Mouse (Mus musculus) lung, postnatal 0 days (tissue): ENCODE results near the gene Slc6a12. TPM values are rescaled to one million over a fixed set of nuclear protein-coding genes. Genes with fewer than 3 reads are reported as not detected.
A peak's percentile ranks its signal among the peaks of the same experiment; 100 is the strongest.

Source experiments
- ATAC-seq: fragments of 200-750 bp; cut with Nextera tagmentation; 2 replicates; pipeline ENCODE4 v1.8.0; 2017; ENCODE audit warnings: moderate library complexity
- DNase-seq: peaks from one replicate; pipeline ENCODE4 v3.0.0-alpha.2; 2016; ENCODE audit warnings: low spot score
- H3K27ac ChIP-seq: fragments of 300-500 bp; sonication (generic); 2 replicates; pipeline ENCODE4 v1.5.1; 2014; ENCODE audit warnings: antibody characterized with exemption, mild to moderate bottlenecking, low read length, mixed read lengths
- H3K27me3 ChIP-seq: fragments of 300-500 bp; sonication (generic); replicated peaks from 2 replicates; pipeline ENCODE4 v1.6.1; 2014; ENCODE audit warnings: low read length, mixed read lengths; ENCODE audit not compliant: insufficient read depth
- H3K36me3 ChIP-seq: fragments of 300-500 bp; sonication (generic); 2 replicates; pipeline ENCODE4 v1.6.1; 2014; ENCODE audit warnings: low read length, mixed read lengths; ENCODE audit not compliant: insufficient read depth
- H3K4me1 ChIP-seq: fragments of 300-500 bp; sonication (generic); 2 replicates; pipeline ENCODE4 v1.6.1; 2014; ENCODE audit warnings: antibody characterized with exemption, low read depth, low read length, mixed read lengths; ENCODE audit not compliant: insufficient read depth
- H3K4me2 ChIP-seq: fragments of 300-500 bp; sonication (generic); replicated peaks from 2 replicates; pipeline ENCODE4 v1.6.1; 2014; ENCODE audit warnings: low read depth, mild to moderate bottlenecking, low read length, moderate library complexity, mixed read lengths
- H3K4me3 ChIP-seq: fragments of 300-500 bp; sonication (generic); 2 replicates; pipeline ENCODE4 v1.5.1; 2014; ENCODE audit warnings: low read depth, low read length
- H3K9ac ChIP-seq: fragments of 300-500 bp; sonication (generic); replicated peaks from 2 replicates; pipeline ENCODE4 v1.6.1; 2014; ENCODE audit warnings: low read depth, mild to moderate bottlenecking
- H3K9me3 ChIP-seq: fragments of 300-500 bp; sonication (generic); 2 replicates; pipeline ENCODE4 v1.6.1; 2016; ENCODE audit warnings: low read length, mixed read lengths
- CTCF ChIP-seq: IDR thresholded peaks from 2 replicates; pipeline ENCODE4 v1.5.1; 2016; ENCODE audit warnings: antibody characterized with exemption, mild to moderate bottlenecking
- EP300 ChIP-seq: IDR thresholded peaks from 2 replicates; pipeline ENCODE4 v1.6.1; 2016; ENCODE audit warnings: antibody characterized with exemption, mild to moderate bottlenecking, control low read depth
- WGBS: fragments of 180-500 bp; shearing (Covaris S2); extraction: QIAGEN DNeasy Blood & Tissue Kit; methylation state at CpG from one replicate; pipeline ENCODE4 v1.1.7; 2014; 5-methylcytosine and 5-hydroxymethylcytosine counted together
- polyA plus RNA-seq: library from polyadenylated mRNA; unstranded; fragments of >200 nt; fragmentation: Nextera tagmentation; extraction: Ambion mirVana; gene quantifications from 2 replicates; pipeline ENCODE4 v1.2.1, GENCODE M21; 2015

The Slc6a12 gene
- not detected in 2 replicates for polyA plus RNA-seq

GRCm38 (mm10) chr6:121343026-121343770 lies at the start of gene Slc6a12:
TSS of gene Slc6a12 (plus strand) at chr6:121343076.
- ATAC-seq (0 out of 2 replicates have a peak, but pooled peaks have one; percentile 4), DNase-seq (no peak)
- Histone ChIP-seq H3K9ac (no peak within 1 kb of the TSS), H3K4me3 (no peak within 1 kb of the TSS), H3K36me3 (no peaks in the 10 kb centered on the region), H3K27me3 (no peaks in the 10 kb centered on the region), H3K27ac (no peak within 1 kb of the TSS), H3K4me2 (no peak within 1 kb of the TSS), H3K9me3 (no peaks in the 10 kb centered on the region), H3K4me1 (no peaks in the 10 kb centered on the region)
- no peak for TF ChIP-seq EP300
- no peak for TF ChIP-seq CTCF
- WGBS = 64% methylated on average over 15 of the region's 15 CpGs

GRCm38 (mm10) chr6:121299317-121299716 lies 43.6 kb upstream of the Slc6a12 start:
- H3K27ac ChIP-seq = no peak overlapping the region
- H3K27me3 ChIP-seq = no peaks in the 10 kb centered on the region
- DNase-seq (no peak), ATAC-seq (no peak)
- no peaks in the 10 kb centered on the region for H3K4me1 ChIP-seq
- H3K9me3 ChIP-seq = no peaks in the 10 kb centered on the region
- no peak overlapping the region for H3K9ac ChIP-seq
- no peak for TF ChIP-seq EP300
- TF ChIP-seq CTCF = no peak
- no peaks in the 10 kb centered on the region for H3K36me3 ChIP-seq
- no peak overlapping the region for H3K4me2 ChIP-seq
- WGBS = 38% methylated on average over 7 of the region's 7 CpGs
- H3K4me3 ChIP-seq = no peak overlapping the region

GRCm38 (mm10) chr6:121299954-121300353 lies 42.9 kb upstream of the Slc6a12 start, which contains the start of gene Slc6a13:
TSS of gene Slc6a13 (plus strand) at chr6:121300227.
- Histone ChIP-seq H3K27ac (no peak within 1 kb of the TSS), H3K9me3 (no peaks in the 10 kb centered on the region), H3K36me3 (no peaks in the 10 kb centered on the region), H3K27me3 (no peaks in the 10 kb centered on the region), H3K4me1 (no peaks in the 10 kb centered on the region), H3K4me3 (no peak within 1 kb of the TSS), H3K9ac (no peak within 1 kb of the TSS), H3K4me2 (no peak within 1 kb of the TSS; the same call in 1 of the 2 replicates)
- ATAC-seq (peak; percentile 28; the same call in 1 of the 2 replicates), DNase-seq (peak; percentile 10)
- no peak for TF ChIP-seq CTCF
- no peak for TF ChIP-seq EP300
- 4% methylated on average over 11 of the region's 11 CpGs for WGBS

- Histone ChIP-seq H3K27me3 (no peaks in the 10 kb centered on the region), H3K9me3 (no peaks in the 10 kb centered on the region), H3K4me1 (no peaks in the 10 kb centered on the region), H3K4me2 (no peak overlapping the region; the same call in 1 of the 2 replicates), H3K4me3 (no peak overlapping the region), H3K27ac (no peak overlapping the region), H3K9ac (no peak overlapping the region), H3K36me3 (no peaks in the 10 kb centered on the region)
- DNase-seq (no peak), ATAC-seq (no peak)
- TF ChIP-seq EP300 = no peak
- WGBS = 38% methylated on average over 9 of the region's 9 CpGs
Measured at GRCm38 (mm10) chr6:121300504-121300903, 42.4 kb upstream of the Slc6a12 start.

GRCm38 (mm10) chr6:121303466-121304220 lies 39.2 kb upstream of the Slc6a12 start:
- Histone ChIP-seq H3K36me3 (no peaks in the 10 kb centered on the region), H3K9ac (no peak overlapping the region), H3K27ac (no peak overlapping the region), H3K4me1 (no peaks in the 10 kb centered on the region), H3K4me3 (no peak overlapping the region), H3K4me2 (no peak overlapping the region), H3K9me3 (no peaks in the 10 kb centered on the region), H3K27me3 (no peaks in the 10 kb centered on the region)
- DNase-seq (no peak), ATAC-seq (no peak)
- no peak for TF ChIP-seq EP300
- no peak for TF ChIP-seq CTCF
- WGBS = 56% methylated on average over 10 of the region's 10 CpGs

GRCm38 (mm10) chr6:121304630-121305029 lies 38.2 kb upstream of the Slc6a12 start:
- no peaks in the 10 kb centered on the region for H3K4me1 ChIP-seq
- H3K36me3 ChIP-seq = no peaks in the 10 kb centered on the region
- H3K4me2 ChIP-seq = no peak overlapping the region
- ATAC-seq (no peak), DNase-seq (no peak)
- no peak overlapping the region for H3K27ac ChIP-seq
- WGBS = 79% methylated on average over 9 of the region's 9 CpGs
- TF ChIP-seq EP300 (no peak), CTCF (no peak)
- H3K9ac ChIP-seq = no peak overlapping the region
- no peaks in the 10 kb centered on the region for H3K9me3 ChIP-seq
- no peak overlapping the region for H3K4me3 ChIP-seq
- H3K27me3 ChIP-seq = no peaks in the 10 kb centered on the region
